Mouse (Mus musculus) right cerebral cortex, postnatal 4 days (tissue): Measurements from ENCODE around the gene Sdf2.
A peak's percentile ranks its signal among the peaks of the same experiment; 100 is the strongest.

Experiments used
- DNase-seq: peaks from one replicate; pipeline ENCODE4 v3.0.0-alpha.2; 2022

The Sdf2 gene

GRCm38 (mm10) chr11:78245627-78246317, at the start of gene Sdf2, which contains the start of gene Supt6:
Gene Sdf2, plus strand, starts transcription at chr11:78245746.
Gene Supt6, minus strand, starts transcription at chr11:78245987.
- peak; percentile 80 for DNase-seq

- no peak for DNase-seq
These were observed 43.2 kb upstream of the Sdf2 start for GRCm38 (mm10) chr11:78202372-78202771.

- DNase-seq = no peak
These were observed 41.3 kb upstream of the Sdf2 start for GRCm38 (mm10) chr11:78204287-78204686.

GRCm38 (mm10) chr11:78205361-78206206, 40.0 kb upstream of the Sdf2 start:
- DNase-seq = no peak

- no peak for DNase-seq
These were observed 38.4 kb upstream of the Sdf2 start for GRCm38 (mm10) chr11:78207190-78207589.

- no peak for DNase-seq
These were observed 35.7 kb upstream of the Sdf2 start for GRCm38 (mm10) chr11:78209886-78210285.

- no peak for DNase-seq
These were observed 34.9 kb upstream of the Sdf2 start for GRCm38 (mm10) chr11:78210615-78211014.

- no peak for DNase-seq
These were observed 34.0 kb upstream of the Sdf2 start for GRCm38 (mm10) chr11:78211513-78211912.

GRCm38 (mm10) chr11:78213086-78213817, 32.3 kb upstream of the Sdf2 start:
- no peak for DNase-seq

- DNase-seq = no peak
These were observed 29.7 kb upstream of the Sdf2 start for GRCm38 (mm10) chr11:78215709-78216317.

- DNase-seq = no peak
These were observed 22.0 kb upstream of the Sdf2 start for GRCm38 (mm10) chr11:78223586-78223985.

- no peak for DNase-seq
These were observed 14.0 kb upstream of the Sdf2 start for GRCm38 (mm10) chr11:78231518-78231917.

- DNase-seq = no peak
These were observed 5.2 kb upstream of the Sdf2 start for GRCm38 (mm10) chr11:78240193-78240857.

GRCm38 (mm10) chr11:78245261-78245626, 302 bp upstream of the Sdf2 start:
- DNase-seq = no peak

GRCm38 (mm10) chr11:78246318-78247011, 919 bp downstream of the Sdf2 start:
- no peak for DNase-seq

- DNase-seq = no peak
These were observed 1.4 kb downstream of the Sdf2 start for GRCm38 (mm10) chr11:78247012-78247348.

- no peak for DNase-seq
These were observed 2.2 kb downstream of the Sdf2 start for GRCm38 (mm10) chr11:78247727-78248140.

GRCm38 (mm10) chr11:78256618-78257017, 11.1 kb downstream of the Sdf2 start:
- DNase-seq = no peak

GRCm38 (mm10) chr11:78260489-78261258, 15.1 kb downstream of the Sdf2 start:
- DNase-seq = no peak

GRCm38 (mm10) chr11:78261380-78262352, 16.1 kb downstream of the Sdf2 start, which contains the start of gene 2610507B11Rik:
Gene 2610507B11Rik, plus strand, starts transcription at chr11:78261752.
- peak; percentile 93 for DNase-seq
